Mouse (Mus musculus) midbrain, embryonic 12.5 days (tissue): ENCODE results near the gene Aurkaip1. TPM values are rescaled to one million over a fixed set of nuclear protein-coding genes. Genes with fewer than 3 reads are reported as not detected.

Source experiments
- ATAC-seq: fragments of 200-750 bp; cut with Nextera tagmentation; 2 replicates; pipeline ENCODE4 v1.8.0; 2017; ENCODE audit warnings: low read depth, moderate TSS enrichment, moderate library complexity; ENCODE audit not compliant: low FRiP score
- H3K27ac ChIP-seq: fragments of 300-500 bp; sonication (generic); replicated peaks from 2 replicates; pipeline ENCODE4 v1.5.1; 2016; ENCODE audit warnings: mild to moderate bottlenecking
- H3K27me3 ChIP-seq: fragments of 300-500 bp; sonication (generic); 2 replicates; pipeline ENCODE4 v1.6.1; 2016; ENCODE audit warnings: mild to moderate bottlenecking
- H3K36me3 ChIP-seq: fragments of 300-500 bp; sonication (generic); 2 replicates; pipeline ENCODE4 v1.6.1; 2016
- H3K4me1 ChIP-seq: fragments of 300-500 bp; sonication (generic); 2 replicates; pipeline ENCODE4 v1.6.1; 2016
- H3K4me2 ChIP-seq: fragments of 300-500 bp; sonication (generic); replicated peaks from 2 replicates; pipeline ENCODE4 v1.6.1; 2016; ENCODE audit warnings: mild to moderate bottlenecking, moderate library complexity
- H3K4me3 ChIP-seq: fragments of 300-500 bp; sonication (generic); 2 replicates; pipeline ENCODE4 v1.5.1; 2016; ENCODE audit warnings: mild to moderate bottlenecking
- H3K9ac ChIP-seq: fragments of 300-500 bp; sonication (generic); replicated peaks from 2 replicates; pipeline ENCODE4 v1.6.1; 2016; ENCODE audit warnings: mild to moderate bottlenecking, moderate library complexity
- H3K9me3 ChIP-seq: fragments of 300-500 bp; sonication (generic); 2 replicates; pipeline ENCODE4 v1.6.1; 2016; ENCODE audit warnings: mild to moderate bottlenecking
- WGBS: fragments of 180-500 bp; shearing (Covaris S2); methylation state at CpG from one replicate; pipeline ENCODE4 v1.1.7; 2016; 5-methylcytosine and 5-hydroxymethylcytosine counted together
- polyA plus RNA-seq: library from polyadenylated mRNA; unstranded; fragments of >200 nt; fragmentation: Nextera tagmentation; extraction: Ambion mirVana; gene quantifications from 2 replicates; pipeline ENCODE4 v1.2.1, GENCODE M21; 2016

Gene Aurkaip1
- polyA plus RNA-seq, 1 experiment from 2014 or later, result 136 TPM

GRCm38 (mm10) chr4:155831831-155832230, 759 bp downstream of the Aurkaip1 start:
- WGBS, result 2% methylated on average over 25 of the region's 25 CpGs
- H3K4me3 ChIP-seq, result peak overlapping the region; percentile 91
- peaks cover 28% of the 10 kb centered on the region; the same call in 1 of the 2 replicates for H3K36me3 ChIP-seq
- H3K9me3 ChIP-seq, result no peaks in the 10 kb centered on the region
- H3K9ac ChIP-seq, result peak overlapping the region; percentile 94
- H3K27ac ChIP-seq, result peak overlapping the region; percentile 87
- no peak; the same call in 1 of the 2 replicates for ATAC-seq
- H3K4me2 ChIP-seq, result peak overlapping the region; percentile 99
- H3K4me1 ChIP-seq, result peaks cover 25% of the 10 kb centered on the region
- H3K27me3 ChIP-seq, result no peaks in the 10 kb centered on the region

GRCm38 (mm10) chr4:155832321-155832720, 1.2 kb downstream of the Aurkaip1 start:
- Histone ChIP-seq H3K27me3 (no peaks in the 10 kb centered on the region), H3K36me3 (peaks cover 24% of the 10 kb centered on the region; the same call in 1 of the 2 replicates), H3K4me2 (peak overlapping the region; percentile 99), H3K27ac (no peak overlapping the region), H3K4me1 (peaks cover 25% of the 10 kb centered on the region), H3K9me3 (no peaks in the 10 kb centered on the region), H3K9ac (peak overlapping the region; percentile 94), H3K4me3 (peak overlapping the region; percentile 91)
- ATAC-seq, result no peak
- WGBS, result 57% methylated on average over 10 of the region's 10 CpGs

GRCm38 (mm10) chr4:155833234-155833633, 2.2 kb downstream of the Aurkaip1 start:
- Histone ChIP-seq H3K27ac (no peak overlapping the region), H3K4me1 (peaks cover 25% of the 10 kb centered on the region), H3K36me3 (peaks cover 18% of the 10 kb centered on the region; the same call in 1 of the 2 replicates), H3K9me3 (no peaks in the 10 kb centered on the region), H3K27me3 (no peaks in the 10 kb centered on the region), H3K4me3 (0 out of 2 replicates have a peak overlapping the region, but pooled peaks have one; percentile 3), H3K9ac (no peak overlapping the region), H3K4me2 (no peak overlapping the region)
- WGBS, result 85% methylated on average over 4 of the region's 4 CpGs
- no peak for ATAC-seq

- Histone ChIP-seq H3K27me3 (no peaks in the 10 kb centered on the region), H3K36me3 (peaks cover 18% of the 10 kb centered on the region; the same call in 1 of the 2 replicates), H3K9ac (no peak overlapping the region), H3K4me1 (peaks cover 25% of the 10 kb centered on the region), H3K9me3 (no peaks in the 10 kb centered on the region), H3K4me3 (no peak overlapping the region), H3K27ac (peak overlapping the region; percentile 27; the same call in 1 of the 2 replicates), H3K4me2 (no peak overlapping the region)
- WGBS, result 40% methylated on average over 2 of the region's 2 CpGs
- ATAC-seq, result peak; percentile 21; the same call in 1 of the 2 replicates
Measured at GRCm38 (mm10) chr4:155833836-155834235, 2.8 kb downstream of the Aurkaip1 start.

GRCm38 (mm10) chr4:155837404-155838010, 6.4 kb downstream of the Aurkaip1 start:
- H3K4me1 ChIP-seq, result peaks cover 41% of the 10 kb centered on the region
- ATAC-seq, result no peak
- 82% methylated on average over 11 of the region's 11 CpGs for WGBS

GRCm38 (mm10) chr4:155838187-155839153, 7.4 kb downstream of the Aurkaip1 start:
- 61% methylated on average over 8 of the region's 8 CpGs for WGBS
- H3K9ac ChIP-seq, result no peak overlapping the region
- ATAC-seq, result no peak

More at GRCm38 (mm10) chr4:155837404-155838010, 6.4 kb downstream of the Aurkaip1 start:
- Histone ChIP-seq H3K27ac (no peak overlapping the region), H3K9ac (no peak overlapping the region), H3K4me3 (no peak overlapping the region), H3K4me2 (no peak overlapping the region), H3K36me3 (peaks cover 16% of the 10 kb centered on the region; the same call in 1 of the 2 replicates), H3K9me3 (no peaks in the 10 kb centered on the region), H3K27me3 (peaks cover 14% of the 10 kb centered on the region)

GRCm38 (mm10) chr4:155839483-155839910, 8.4 kb downstream of the Aurkaip1 start, which contains the start of gene Mxra8:
Gene Mxra8, plus strand, starts transcription at chr4:155839680.
- H3K9me3 ChIP-seq, result no peaks in the 10 kb centered on the region
- 0 out of 2 replicates have a peak, but pooled peaks cover 5% of the 10 kb centered on the region for H3K36me3 ChIP-seq
- H3K27ac ChIP-seq, result peak within 1 kb of the TSS; percentile 30
- peak; percentile 85 for ATAC-seq
- peak within 1 kb of the TSS; percentile 42 for H3K4me3 ChIP-seq
- H3K4me2 ChIP-seq, result peak within 1 kb of the TSS; percentile 70
- peaks cover 26% of the 10 kb centered on the region for H3K4me1 ChIP-seq
- peak within 1 kb of the TSS; percentile 56 for H3K9ac ChIP-seq
- H3K27me3 ChIP-seq, result peaks cover 14% of the 10 kb centered on the region
- 2% methylated on average over 16 of the region's 16 CpGs for WGBS

More at GRCm38 (mm10) chr4:155838187-155839153, 7.4 kb downstream of the Aurkaip1 start:
- Histone ChIP-seq H3K4me2 (no peak overlapping the region), H3K9me3 (no peaks in the 10 kb centered on the region), H3K4me1 (peaks cover 33% of the 10 kb centered on the region), H3K27ac (peak overlapping the region; percentile 2; the same call in 1 of the 2 replicates), H3K36me3 (0 out of 2 replicates have a peak, but pooled peaks cover 9% of the 10 kb centered on the region), H3K4me3 (no peak overlapping the region), H3K27me3 (peaks cover 14% of the 10 kb centered on the region)

GRCm38 (mm10) chr4:155840076-155841002, 9.3 kb downstream of the Aurkaip1 start:
- peak overlapping the region; percentile 57 for H3K9ac ChIP-seq
- peaks cover 26% of the 10 kb centered on the region for H3K4me1 ChIP-seq
- peaks cover 14% of the 10 kb centered on the region for H3K27me3 ChIP-seq
- peak overlapping the region; percentile 30 for H3K27ac ChIP-seq
- peak overlapping the region; percentile 70 for H3K4me2 ChIP-seq
- ATAC-seq, result no peak
- H3K4me3 ChIP-seq, result peak overlapping the region; percentile 42
- WGBS, result 4% methylated on average over 8 of the region's 8 CpGs
- H3K9me3 ChIP-seq, result no peaks in the 10 kb centered on the region
- 0 out of 2 replicates have a peak, but pooled peaks cover 5% of the 10 kb centered on the region for H3K36me3 ChIP-seq

- Histone ChIP-seq H3K9ac (peak overlapping the region; percentile 57), H3K4me1 (peaks cover 26% of the 10 kb centered on the region), H3K9me3 (no peaks in the 10 kb centered on the region), H3K27ac (no peak overlapping the region), H3K4me2 (peak overlapping the region; percentile 70), H3K27me3 (peaks cover 14% of the 10 kb centered on the region), H3K36me3 (0 out of 2 replicates have a peak, but pooled peaks cover 5% of the 10 kb centered on the region), H3K4me3 (peak overlapping the region; percentile 42)
- WGBS, result under 1% methylated on average over 32 of the region's 32 CpGs
- peak; percentile 43; the same call in 1 of the 2 replicates for ATAC-seq
Measured at GRCm38 (mm10) chr4:155841003-155841454, 10.0 kb downstream of the Aurkaip1 start.

- peaks cover 14% of the 10 kb centered on the region for H3K27me3 ChIP-seq
- WGBS, result 45% methylated on average over 38 of the region's 38 CpGs
Measured at GRCm38 (mm10) chr4:155841651-155842270, 10.7 kb downstream of the Aurkaip1 start.

More at GRCm38 (mm10) chr4:155841651-155842270, 10.7 kb downstream of the Aurkaip1 start:
- H3K9ac ChIP-seq, result no peak overlapping the region
- H3K4me3 ChIP-seq, result peak overlapping the region; percentile 42
- H3K27ac ChIP-seq, result no peak overlapping the region
- peak overlapping the region; percentile 70 for H3K4me2 ChIP-seq
- 0 out of 2 replicates have a peak, but pooled peaks cover 5% of the 10 kb centered on the region for H3K36me3 ChIP-seq
- H3K9me3 ChIP-seq, result no peaks in the 10 kb centered on the region
- peaks cover 32% of the 10 kb centered on the region for H3K4me1 ChIP-seq
- ATAC-seq, result no peak
